Mouse (Mus musculus) testis, adult 2 months (tissue): ENCODE data around the gene Zfp873.
A peak's percentile ranks its signal among the peaks of the same experiment; 100 is the strongest.

Source experiments
- CTCF ChIP-seq: fragments of 200-500 bp; IDR thresholded peaks from 2 replicates; pipeline ENCODE4 v1.5.1; 2012; ENCODE audit warnings: low read depth, mild to moderate bottlenecking, inconsistent platforms, low read length, moderate library complexity; ENCODE audit not compliant: control insufficient read depth, insufficient read depth, insufficient replicate concordance
- POLR2A ChIP-seq: fragments of 200-500 bp; IDR thresholded peaks from 2 replicates; pipeline ENCODE4 v1.6.1; 2012; ENCODE audit warnings: low read depth, mild to moderate bottlenecking, inconsistent platforms, low read length, moderate library complexity; ENCODE audit not compliant: control insufficient read depth

GRCm38 (mm10) chr10:82047597-82048459, at the start of gene Zfp873:
- TF ChIP-seq CTCF = no peak
- peak; percentile 16 for TF ChIP-seq POLR2A
